Mouse (Mus musculus): ENCODE measurements at regions not wholly inside any gene's neighbourhood (a gene's known extent, or its start where the extent isn't known, plus 50 kb on each side); places are given as distances from the start of the nearest gene placed in this dataset.
"Not testable (repeated sequence)": the region's sequence is repeated elsewhere in the genome, so short reads cannot be mapped to it uniquely, and the experiment has no call there.

DNA sequence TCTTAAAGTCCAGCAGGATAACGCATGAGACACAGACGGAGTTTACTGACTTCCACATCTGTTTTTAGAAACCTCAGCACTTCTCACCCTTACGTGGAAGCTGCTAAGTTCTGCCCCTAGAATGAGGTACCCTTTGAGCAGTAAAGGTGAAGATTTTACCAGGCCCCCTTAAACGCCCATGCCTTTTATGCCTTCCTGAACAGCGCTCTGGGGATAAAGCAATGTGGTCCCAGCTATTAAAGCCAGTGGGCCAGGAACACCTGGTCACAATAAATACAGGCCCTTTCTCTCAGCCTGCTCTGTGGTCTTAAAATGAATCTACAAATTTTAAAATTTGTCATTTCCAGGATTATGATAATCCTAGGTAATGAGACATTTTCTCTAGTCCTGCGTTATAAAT lies 57.9 kb downstream of the Llph start:
- no peak for DNase-seq (ENCODE audit: low spot score in 2 of 2)

DNA sequence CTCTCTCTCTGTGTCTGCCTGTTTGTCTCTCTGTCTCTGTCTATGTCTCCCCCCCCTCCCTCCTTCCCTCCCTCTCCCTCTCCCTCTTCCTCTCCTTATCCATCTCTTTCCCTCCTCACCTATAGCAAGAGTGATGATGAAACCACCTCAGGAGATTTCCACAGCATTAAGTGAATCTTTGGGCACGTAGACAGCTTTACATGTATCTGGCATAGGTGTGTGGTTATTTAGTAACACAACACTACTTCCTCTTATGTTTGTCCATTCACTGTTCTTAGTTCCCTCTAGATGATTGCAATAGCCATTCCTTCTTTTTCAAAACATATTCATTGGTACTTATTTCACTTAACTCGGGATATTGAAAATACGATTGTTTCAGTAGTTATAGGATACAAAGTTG lies 65.0 kb downstream of the Llph start:
- DNase-seq (ENCODE audit: low spot score in 2 of 2), result no peak

DNA sequence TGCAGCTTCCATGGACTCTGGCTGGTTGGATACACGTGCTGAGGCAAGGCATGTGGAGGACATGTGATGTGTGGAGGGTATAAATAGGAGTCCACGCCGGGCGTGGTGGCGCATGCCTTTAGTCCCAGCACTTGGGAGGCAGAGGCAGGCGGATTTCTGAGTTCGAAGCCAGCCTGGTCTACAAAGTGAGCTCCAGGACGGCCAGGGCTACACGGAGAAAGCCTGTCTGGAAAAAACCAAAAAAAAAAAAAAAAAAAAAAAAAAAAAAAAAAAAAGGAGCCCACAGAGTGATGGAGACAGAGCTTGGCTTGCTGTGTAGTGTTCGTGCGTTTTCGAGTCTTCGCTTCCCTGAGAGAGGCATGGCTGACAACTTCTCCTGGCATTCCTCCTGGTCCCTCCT lies 66.5 kb downstream of the Llph start:
- not testable (repeated sequence) for DNase-seq (ENCODE audit: low spot score in 2 of 2)

DNA sequence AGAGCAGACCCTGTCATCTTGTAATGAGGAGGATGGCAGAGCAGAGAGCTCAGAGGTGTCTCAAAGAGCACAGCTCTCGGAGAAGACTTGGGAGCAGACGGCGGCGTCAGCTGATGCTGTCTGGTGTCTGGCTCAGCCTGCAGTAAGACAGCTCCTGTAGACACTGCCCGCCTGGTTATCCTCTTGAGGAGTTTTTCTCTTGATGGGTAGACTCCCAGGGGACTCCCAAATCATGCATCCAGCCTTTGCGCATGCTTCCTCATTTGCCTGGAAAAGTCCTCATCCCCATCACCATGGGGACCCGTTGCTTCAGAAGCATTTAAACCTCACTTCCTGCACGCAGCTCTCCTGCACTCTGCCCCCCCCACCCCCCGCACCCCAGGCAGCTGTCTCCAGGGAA lies 67.6 kb downstream of the Llph start:
- no peak for DNase-seq (ENCODE audit: low spot score in 2 of 2)

DNA sequence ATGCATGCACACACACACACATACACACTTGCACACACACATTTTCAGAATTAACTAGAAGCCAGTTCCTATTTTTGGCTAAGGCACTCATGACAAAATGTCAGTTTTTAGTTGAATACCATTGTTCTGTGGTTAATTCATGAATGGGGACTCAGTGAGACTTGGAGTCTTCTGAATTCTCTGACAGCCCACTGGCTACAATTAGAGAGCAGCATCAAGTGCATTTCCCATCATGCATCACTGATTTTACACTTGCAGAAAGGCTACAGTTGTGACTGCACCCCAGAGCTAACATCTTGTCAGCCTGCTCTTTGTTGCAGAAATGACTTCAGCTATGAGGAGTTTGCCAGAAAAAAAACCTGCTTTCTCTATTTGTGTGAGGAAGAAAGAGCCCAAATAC lies 70.4 kb downstream of the Llph start:
- DNase-seq (ENCODE audit: low spot score in 2 of 2), result no peak

DNA sequence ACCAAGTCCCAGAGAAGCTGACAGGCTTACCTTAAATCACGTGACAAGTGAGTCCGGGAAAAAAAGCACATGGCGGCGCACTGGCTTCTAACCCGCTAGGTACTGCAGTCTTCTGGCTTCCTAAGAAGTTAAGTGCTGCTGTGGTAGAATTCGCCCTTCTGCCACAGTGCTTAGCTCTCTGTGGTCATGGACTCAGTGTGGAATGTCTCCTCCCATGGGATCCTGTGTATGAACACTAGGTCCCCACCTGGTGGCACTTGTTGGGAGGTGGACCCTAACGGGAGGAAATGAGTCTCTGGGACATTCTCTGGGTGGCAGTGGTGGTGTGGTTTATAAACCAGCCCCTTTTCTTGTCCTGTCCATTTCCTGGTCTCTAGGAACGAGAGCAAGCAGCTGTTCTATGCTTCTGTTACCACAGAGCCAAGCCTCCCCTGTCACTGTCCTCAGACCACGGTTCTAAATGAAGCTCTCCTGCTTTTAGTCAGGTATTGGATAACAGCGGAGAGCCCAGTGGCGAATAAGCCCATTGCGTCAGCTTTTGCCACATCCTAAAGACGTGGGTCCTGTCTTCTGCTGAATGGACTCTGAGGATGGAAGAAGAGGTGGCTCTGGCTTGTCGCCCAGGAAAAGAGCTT lies 71.5 kb downstream of the Llph start:
- DNase-seq (ENCODE audit: low spot score in 2 of 2), result no peak

DNA sequence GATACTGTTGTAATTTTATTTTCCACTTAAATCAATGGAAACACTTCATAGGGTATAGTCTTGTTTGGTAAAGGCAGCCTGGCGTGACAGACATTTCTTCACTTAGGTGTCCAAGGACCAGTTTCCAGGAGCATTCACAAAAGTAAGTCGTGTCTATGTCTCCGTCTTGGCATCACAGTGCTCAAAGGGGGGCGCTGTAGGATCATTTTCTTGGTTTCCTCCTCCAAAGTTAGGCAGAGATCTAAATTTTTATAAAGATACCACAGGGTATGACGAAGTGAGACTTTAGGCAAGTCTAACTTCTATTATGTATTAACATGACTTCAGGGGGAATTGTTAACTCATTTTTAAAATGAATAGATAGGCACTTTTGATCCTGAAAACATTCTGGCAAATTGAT lies 79.1 kb downstream of the Llph start:
- peak in 1 of 2 experiments; percentile 25 for DNase-seq (ENCODE audit: low spot score in 2 of 2)

DNA sequence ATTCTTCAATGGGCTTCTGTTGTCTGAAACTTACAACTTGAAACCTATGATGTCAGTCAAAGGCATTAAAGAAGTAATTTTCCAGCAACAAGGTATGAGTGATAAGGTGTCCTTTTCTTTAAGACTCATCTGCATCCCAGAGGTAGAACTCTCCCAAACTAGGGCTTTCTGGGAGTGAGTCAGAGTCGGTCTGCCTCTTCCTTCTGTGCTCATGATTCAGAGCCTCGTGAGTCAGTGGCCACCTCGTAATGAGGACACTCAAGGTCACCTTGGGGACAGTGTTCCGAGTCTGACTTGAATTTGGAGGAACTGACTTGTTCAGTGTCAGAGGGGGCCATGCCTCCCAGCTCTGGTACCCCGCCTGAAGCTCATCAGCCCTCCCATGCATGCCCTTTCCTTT lies 81.8 kb downstream of the Llph start:
- DNase-seq (ENCODE audit: low spot score in 2 of 2), result no peak

All from spleen, postnatal 14 days (tissue).